Mouse (Mus musculus) liver, adult 2 months (tissue): ENCODE results near the gene 1700012B07Rik. TPM values are rescaled to one million over a fixed set of nuclear protein-coding genes. Genes with fewer than 3 reads are reported as not detected.

ENCODE experiments used
- DNase-seq: peaks from one replicate; pipeline ENCODE4 v3.0.0-alpha.2; 2011; ENCODE audit warnings: low read depth, low spot score; ENCODE audit errors: extremely low read depth
- H3K27ac ChIP-seq: fragments of 200-500 bp; replicated peaks from 2 replicates; pipeline ENCODE4 v1.5.1; 2012; ENCODE audit warnings: low read depth, mild to moderate bottlenecking, control low read depth, inconsistent platforms, low read length; ENCODE audit not compliant: insufficient read depth
- H3K27me3 ChIP-seq: fragments of 200-500 bp; 2 replicates; pipeline ENCODE4 v1.6.1; 2012; ENCODE audit warnings: mild to moderate bottlenecking, moderate library complexity, low read length, inconsistent platforms; ENCODE audit not compliant: control insufficient read depth, insufficient read depth
- H3K36me3 ChIP-seq: fragments of 200-500 bp; 2 replicates; pipeline ENCODE4 v1.6.1; 2012; ENCODE audit warnings: low read length, inconsistent platforms; ENCODE audit not compliant: control insufficient read depth, insufficient read depth
- H3K4me1 ChIP-seq: fragments of 200-500 bp; 2 replicates; pipeline ENCODE4 v1.6.1; 2011; ENCODE audit warnings: low read length; ENCODE audit not compliant: control insufficient read depth, insufficient read depth
- H3K4me3 ChIP-seq: fragments of 200-500 bp; 2 replicates; pipeline ENCODE4 v1.5.1; 2011; ENCODE audit warnings: low read depth, mild to moderate bottlenecking, control low read depth, low read length, moderate library complexity; ENCODE audit not compliant: insufficient read depth
- H3K79me2 ChIP-seq: fragments of 200-500 bp; 2 replicates; pipeline ENCODE4 v1.6.1; 2012; ENCODE audit warnings: inconsistent platforms, mild to moderate bottlenecking, low read length, moderate library complexity; ENCODE audit not compliant: control insufficient read depth, insufficient read depth
- H3K9ac ChIP-seq: fragments of 200-500 bp; 2 replicates; pipeline ENCODE4 v1.6.1; 2012; ENCODE audit warnings: low read depth, mild to moderate bottlenecking, control low read depth, inconsistent platforms, low read length
- CTCF ChIP-seq: fragments of 200-500 bp; IDR thresholded peaks from 2 replicates; pipeline ENCODE4 v1.5.1; 2011; ENCODE audit warnings: low read depth, low read length, control low read depth
- POLR2A ChIP-seq: fragments of 200-500 bp; IDR thresholded peaks from 2 replicates; pipeline ENCODE4 v1.6.1; 2011; ENCODE audit warnings: low read length, control low read depth; ENCODE audit not compliant: insufficient read depth; ENCODE audit errors: extremely low read depth
- WGBS: fragments of 180-500 bp; shearing (Covaris S2); methylation state at CpG from one replicate; pipeline ENCODE4 v1.1.7; 2018; 5-methylcytosine and 5-hydroxymethylcytosine counted together
- polyA plus RNA-seq: library from polyadenylated mRNA; depleted of rRNA; stranded (reverse); fragments of >200 nt; gene quantifications from 2 replicates; pipeline ENCODE4 v1.2.3, GENCODE M21; 2012; rRNA removed
- total RNA-seq: library from RNA; depleted of rRNA; stranded (reverse); fragments of >200 nt; gene quantifications from 2 replicates; pipeline ENCODE4 v1.2.3, GENCODE M21; 2014; rRNA removed

The 1700012B07Rik gene
- total RNA-seq (not detected in 2 replicates), polyA plus RNA-seq (not detected in 2 replicates)

GRCm38 (mm10) chr11:109827946-109828345 is at the start of gene 1700012B07Rik:
Gene 1700012B07Rik, minus strand, starts transcription at chr11:109828046.
- Histone ChIP-seq H3K4me3 (no peak within 1 kb of the TSS), H3K36me3 (no peaks in the 10 kb centered on the region), H3K79me2 (no peaks in the 10 kb centered on the region), H3K27me3 (no peaks in the 10 kb centered on the region), H3K4me1 (no peaks in the 10 kb centered on the region), H3K9ac (no peak within 1 kb of the TSS), H3K27ac (no peak within 1 kb of the TSS)
- DNase-seq: no peak
- TF ChIP-seq POLR2A (no peak), CTCF (no peak)
- WGBS: 87% methylated on average over 4 of the region's 4 CpGs

GRCm38 (mm10) chr11:109876767-109877166 is 48.9 kb upstream of the 1700012B07Rik start:
- H3K4me3 ChIP-seq: no peak overlapping the region
- 88% methylated on average over 9 of the region's 9 CpGs for WGBS
- H3K27me3 ChIP-seq: no peaks in the 10 kb centered on the region
- no peaks in the 10 kb centered on the region for H3K4me1 ChIP-seq
- no peaks in the 10 kb centered on the region for H3K36me3 ChIP-seq
- DNase-seq: no peak
- TF ChIP-seq POLR2A (no peak), CTCF (no peak)
- H3K79me2 ChIP-seq: no peaks in the 10 kb centered on the region
- H3K9ac ChIP-seq: no peak overlapping the region
- no peak overlapping the region for H3K27ac ChIP-seq

GRCm38 (mm10) chr11:109875834-109876233 is 48.0 kb upstream of the 1700012B07Rik start:
- Histone ChIP-seq H3K27me3 (no peaks in the 10 kb centered on the region), H3K79me2 (no peaks in the 10 kb centered on the region), H3K4me3 (no peak overlapping the region), H3K36me3 (no peaks in the 10 kb centered on the region), H3K4me1 (no peaks in the 10 kb centered on the region), H3K9ac (no peak overlapping the region), H3K27ac (no peak overlapping the region)
- WGBS: 92% methylated on average over 3 of the region's 3 CpGs
- DNase-seq: no peak
- TF ChIP-seq POLR2A (no peak), CTCF (no peak)

- WGBS: 89% methylated on average over 1 of the region's 1 CpGs
- H3K27ac ChIP-seq: no peak overlapping the region
Observed at GRCm38 (mm10) chr11:109875525-109875802, 47.6 kb upstream of the 1700012B07Rik start.

GRCm38 (mm10) chr11:109874651-109875524 is 47.0 kb upstream of the 1700012B07Rik start:
- Histone ChIP-seq H3K4me1 (no peaks in the 10 kb centered on the region), H3K4me3 (no peak overlapping the region), H3K79me2 (no peaks in the 10 kb centered on the region), H3K9ac (no peak overlapping the region), H3K27me3 (no peaks in the 10 kb centered on the region), H3K27ac (peak overlapping the region; percentile 19), H3K36me3 (no peaks in the 10 kb centered on the region)
- no peak for TF ChIP-seq CTCF
- no peak for TF ChIP-seq POLR2A
- WGBS: 93% methylated on average over 11 of the region's 11 CpGs
- DNase-seq: no peak

More at GRCm38 (mm10) chr11:109875525-109875802, 47.6 kb upstream of the 1700012B07Rik start:
- Histone ChIP-seq H3K4me3 (no peak overlapping the region), H3K36me3 (no peaks in the 10 kb centered on the region), H3K9ac (no peak overlapping the region), H3K79me2 (no peaks in the 10 kb centered on the region), H3K4me1 (no peaks in the 10 kb centered on the region), H3K27me3 (no peaks in the 10 kb centered on the region)
- DNase-seq: no peak
- no peak for TF ChIP-seq POLR2A
- no peak for TF ChIP-seq CTCF

GRCm38 (mm10) chr11:109873852-109874610 is 46.2 kb upstream of the 1700012B07Rik start:
- Histone ChIP-seq H3K4me1 (no peaks in the 10 kb centered on the region), H3K27me3 (no peaks in the 10 kb centered on the region), H3K27ac (peak overlapping the region; percentile 19), H3K4me3 (no peak overlapping the region), H3K79me2 (no peaks in the 10 kb centered on the region), H3K9ac (no peak overlapping the region), H3K36me3 (no peaks in the 10 kb centered on the region)
- 85% methylated on average over 22 of the region's 22 CpGs for WGBS
- DNase-seq: peak; percentile 39
- no peak for TF ChIP-seq CTCF
- no peak for TF ChIP-seq POLR2A
